Mouse (Mus musculus) hematopoietic multipotent progenitor cell, adult 10-12 weeks (in vitro differentiated cells): ENCODE measurements around the gene F9. TPM values are rescaled to one million over a fixed set of nuclear protein-coding genes. Genes with fewer than 3 reads are reported as not detected.

ENCODE experiments used
- polyA plus RNA-seq: library from polyadenylated mRNA; stranded (reverse); fragments of >175 nt; gene quantifications from 2 replicates; pipeline ENCODE4 v1.2.3, GENCODE M21; 2012; ENCODE audit warnings: low replicate concordance

The F9 gene
- 0.06 TPM in 1 of 2 replicates, not detected in the other for polyA plus RNA-seq

DNA sequence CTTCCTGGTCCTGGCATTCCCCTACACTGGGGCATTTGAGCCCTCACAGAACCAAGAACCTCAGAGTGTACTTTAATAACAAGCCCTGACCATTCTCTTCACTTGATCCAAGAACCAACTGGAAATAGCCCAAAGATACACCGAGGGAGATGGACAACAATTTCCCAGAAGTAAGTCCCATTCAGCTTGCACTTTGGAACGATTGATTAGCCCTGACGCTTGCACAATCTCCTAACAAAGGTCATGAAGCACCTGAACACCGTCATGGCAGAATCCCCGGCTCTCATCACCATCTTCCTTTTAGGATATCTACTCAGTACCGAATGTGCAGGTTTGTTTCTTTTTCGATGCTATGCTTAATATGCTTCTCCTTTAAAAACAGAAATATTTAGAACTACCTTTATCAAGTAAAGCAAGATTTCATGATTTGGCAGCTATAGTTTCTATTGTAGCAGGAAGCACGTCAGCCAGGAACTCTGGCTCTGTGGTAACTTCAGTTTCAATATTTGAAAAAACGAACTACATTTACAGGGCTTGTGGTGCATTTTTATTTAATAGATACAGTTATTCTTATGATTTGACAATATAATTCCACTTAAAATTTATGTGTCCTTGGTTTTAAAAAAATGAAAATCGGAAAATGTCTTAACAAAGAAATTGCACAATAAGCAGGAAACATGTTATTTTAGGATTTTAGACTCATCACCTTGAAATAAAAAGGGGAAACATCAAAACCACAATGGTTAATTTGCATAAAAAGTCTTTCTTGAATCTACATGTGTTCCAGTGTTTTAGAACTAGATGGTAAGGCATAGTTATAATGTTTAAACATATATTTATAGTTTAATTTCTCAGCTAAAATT is at the start of gene F9:
TSS of gene F9 (plus strand) at position 244 of the 863 bp plus-strand sequence.

Other genes starting within 250 kb of the F9 start
- not detected in 2 replicates for gene Mcf2, start 179.6 kb downstream of the F9 start, polyA plus RNA-seq